Mouse (Mus musculus) E14TG2a.4 (cell line): Measurements from ENCODE around the gene Sp9.

Experiments
- CTCF ChIP-seq: conservative IDR thresholded peaks from 2 replicates; pipeline ENCODE4 v1.5.1; 2014; ENCODE audit warnings: low read length
- NANOG ChIP-seq: IDR thresholded peaks from 2 replicates; pipeline ENCODE4 v1.6.1; 2014; ENCODE audit warnings: borderline replicate concordance, low read length, mixed read lengths

DNA sequence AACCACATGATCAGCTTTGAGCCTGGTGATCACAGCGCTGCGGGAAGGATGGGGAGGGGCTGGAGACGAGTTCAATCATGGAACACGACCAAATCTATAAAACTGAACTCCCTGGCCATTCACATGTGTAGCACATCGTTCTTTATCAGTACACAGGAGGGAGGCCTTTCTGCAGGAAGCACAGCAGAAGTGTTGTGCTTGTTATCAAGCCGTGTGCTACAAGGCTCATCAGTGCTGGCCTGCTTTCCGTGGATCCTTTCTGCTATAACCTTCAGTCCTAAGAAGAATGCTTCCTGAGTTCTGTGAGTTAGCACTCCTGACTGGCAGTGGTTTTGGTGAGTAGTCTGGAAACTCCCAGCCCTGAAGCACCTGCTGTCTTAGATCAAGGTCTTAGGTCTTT is 23.3 kb downstream of the Sp9 start:
- TF ChIP-seq CTCF = no peak
- TF ChIP-seq NANOG = no peak
